Mouse (Mus musculus) spleen, postnatal 14 days (tissue): ENCODE data around the gene Tex21.
"Not testable (repeated sequence)": the region's sequence is repeated elsewhere in the genome, so short reads cannot be mapped to it uniquely, and the experiment has no call there.

ENCODE experiments used
- DNase-seq, 2 experiments: peaks; one replicate each; pipeline ENCODE4 v3.0.0; 2021 to 2022; ENCODE audit warnings: low spot score in 2 of 2

Gene Tex21

GRCm38 (mm10) chr12:76256114-76256843 is 9.7 kb upstream of the Tex21 start:
- DNase-seq, result peak in 1 of 2 experiments; percentile 12

- DNase-seq, result peak in 1 of 2 experiments; percentile 9
Observed at GRCm38 (mm10) chr12:76255499-76255875, 8.9 kb upstream of the Tex21 start.

GRCm38 (mm10) chr12:76254725-76255498 is 8.4 kb upstream of the Tex21 start, which contains the start of gene Mthfd1:
Mthfd1 (plus strand) TSS chr12:76255298.
- DNase-seq, result peak; percentile 73 to 79

GRCm38 (mm10) chr12:76253991-76254390 is 7.4 kb upstream of the Tex21 start:
- DNase-seq, result no peak

- DNase-seq, result no peak
Observed at GRCm38 (mm10) chr12:76253591-76253990, 7.0 kb upstream of the Tex21 start.

GRCm38 (mm10) chr12:76253090-76253489 is 6.5 kb upstream of the Tex21 start:
- DNase-seq, result no peak

GRCm38 (mm10) chr12:76244981-76245380 is 1.6 kb downstream of the Tex21 start:
- no peak for DNase-seq

- DNase-seq, result no peak
Observed at GRCm38 (mm10) chr12:76241833-76242232, 4.7 kb downstream of the Tex21 start.

GRCm38 (mm10) chr12:76241084-76241483 is 5.5 kb downstream of the Tex21 start:
- no peak for DNase-seq

GRCm38 (mm10) chr12:76240670-76241069 is 5.9 kb downstream of the Tex21 start:
- no peak for DNase-seq

- DNase-seq, result no peak
Observed at GRCm38 (mm10) chr12:76239839-76240571, 6.5 kb downstream of the Tex21 start.

GRCm38 (mm10) chr12:76239145-76239838 is 7.3 kb downstream of the Tex21 start:
- DNase-seq, result no peak

- no peak for DNase-seq
Observed at GRCm38 (mm10) chr12:76235253-76235652, 11.3 kb downstream of the Tex21 start.

GRCm38 (mm10) chr12:76230644-76231043 is 15.9 kb downstream of the Tex21 start:
- DNase-seq, result no peak

GRCm38 (mm10) chr12:76222104-76222503 is 24.4 kb downstream of the Tex21 start:
- DNase-seq, result not testable (repeated sequence)

GRCm38 (mm10) chr12:76216716-76217115 is 29.8 kb downstream of the Tex21 start:
- DNase-seq, result no peak

- no peak for DNase-seq
Observed at GRCm38 (mm10) chr12:76215121-76215520, 31.4 kb downstream of the Tex21 start.

- DNase-seq, result no peak
Observed at GRCm38 (mm10) chr12:76209429-76209974, 37.0 kb downstream of the Tex21 start.

GRCm38 (mm10) chr12:76200326-76200725 is 46.2 kb downstream of the Tex21 start:
- DNase-seq, result no peak

- DNase-seq, result no peak
Observed at GRCm38 (mm10) chr12:76197071-76197470, 49.5 kb downstream of the Tex21 start.

GRCm38 (mm10) chr12:76196709-76197054 is 49.9 kb downstream of the Tex21 start:
- peak in 1 of 2 experiments; percentile 44 for DNase-seq
